Mouse (Mus musculus) stomach, embryonic 14.5 days (tissue): ENCODE data around the gene Haghl. TPM values are rescaled to one million over a fixed set of nuclear protein-coding genes. Genes with fewer than 3 reads are reported as not detected.

Experiments
- ATAC-seq: fragments of 200-750 bp; cut with Nextera tagmentation; 2 replicates; pipeline ENCODE4 v1.8.0; 2017; ENCODE audit warnings: low read depth, moderate TSS enrichment; ENCODE audit not compliant: insufficient number of reproducible peaks, insufficient read depth, low FRiP score
- H3K27ac ChIP-seq: fragments of 300-500 bp; sonication (generic); 2 replicates; pipeline ENCODE4 v1.5.1; 2014; ENCODE audit warnings: mild to moderate bottlenecking, low read length, moderate library complexity, mixed read lengths
- H3K27me3 ChIP-seq: fragments of 300-500 bp; sonication (generic); 2 replicates; pipeline ENCODE4 v1.6.1; 2014; ENCODE audit warnings: low read length, control low read depth, mixed read lengths; ENCODE audit not compliant: control insufficient read depth, insufficient read depth
- H3K36me3 ChIP-seq: fragments of 300-500 bp; sonication (generic); 2 replicates; pipeline ENCODE4 v1.6.1; 2014; ENCODE audit warnings: mild to moderate bottlenecking, control low read depth, low read length, moderate library complexity, mixed read lengths; ENCODE audit not compliant: control insufficient read depth, insufficient read depth
- H3K4me1 ChIP-seq: fragments of 300-500 bp; sonication (generic); 2 replicates; pipeline ENCODE4 v1.6.1; 2014; ENCODE audit warnings: low read length, control low read depth, mixed read lengths; ENCODE audit not compliant: control insufficient read depth, insufficient read depth
- H3K4me2 ChIP-seq: fragments of 300-500 bp; sonication (generic); replicated peaks from 2 replicates; pipeline ENCODE4 v1.6.1; 2014; ENCODE audit warnings: low read depth, low read length, control low read depth
- H3K4me3 ChIP-seq: fragments of 300-500 bp; sonication (generic); 2 replicates; pipeline ENCODE4 v1.5.1; 2014; ENCODE audit warnings: low read depth, low read length, control low read depth
- H3K9ac ChIP-seq: fragments of 300-500 bp; sonication (generic); replicated peaks from 2 replicates; pipeline ENCODE4 v1.6.1; 2014; ENCODE audit warnings: low read depth, mild to moderate bottlenecking, control low read depth, low read length, moderate library complexity, mixed read lengths
- H3K9me3 ChIP-seq: fragments of 300-500 bp; sonication (generic); 2 replicates; pipeline ENCODE4 v1.6.1; 2016; ENCODE audit warnings: low read depth, low read length, control low read depth; ENCODE audit not compliant: control insufficient read depth
- WGBS: fragments of 180-500 bp; shearing (Covaris S2); extraction: QIAGEN DNeasy Blood & Tissue Kit; methylation state at CpG from one replicate; pipeline ENCODE4 v1.1.7; 2014; 5-methylcytosine and 5-hydroxymethylcytosine counted together
- polyA plus RNA-seq: library from polyadenylated mRNA; unstranded; fragments of >200 nt; fragmentation: Nextera tagmentation; extraction: Ambion mirVana; gene quantifications from 2 replicates; pipeline ENCODE4 v1.2.1, GENCODE M21; 2014

Haghl gene
- polyA plus RNA-seq, 1 experiment from 2014 or later: 76.9 TPM

GRCm38 (mm10) chr17:25830200-25830753 lies 44.8 kb upstream of the Haghl start:
- no peak for ATAC-seq
- H3K36me3 ChIP-seq: peaks cover 38% of the 10 kb centered on the region
- H3K9me3 ChIP-seq: no peaks in the 10 kb centered on the region
- no peak overlapping the region for H3K9ac ChIP-seq
- peak overlapping the region; percentile 91 for H3K4me2 ChIP-seq
- WGBS: 77% methylated on average over 4 of the region's 4 CpGs
- H3K27ac ChIP-seq: no peak overlapping the region
- no peak overlapping the region for H3K4me3 ChIP-seq
- H3K27me3 ChIP-seq: no peaks in the 10 kb centered on the region
- H3K4me1 ChIP-seq: peaks cover 38% of the 10 kb centered on the region

GRCm38 (mm10) chr17:25829558-25830017 lies 44.1 kb upstream of the Haghl start:
- 30% methylated on average over 8 of the region's 8 CpGs for WGBS
- Histone ChIP-seq H3K36me3 (peaks cover 34% of the 10 kb centered on the region), H3K27me3 (no peaks in the 10 kb centered on the region), H3K9me3 (no peaks in the 10 kb centered on the region), H3K4me3 (peak overlapping the region; percentile 59), H3K4me1 (peaks cover 35% of the 10 kb centered on the region), H3K27ac (peak overlapping the region; percentile 88), H3K4me2 (peak overlapping the region; percentile 91), H3K9ac (peak overlapping the region; percentile 60)
- no peak for ATAC-seq

- Histone ChIP-seq H3K36me3 (peaks cover 34% of the 10 kb centered on the region), H3K27ac (peak within 1 kb of the TSS; percentile 88), H3K27me3 (no peaks in the 10 kb centered on the region), H3K4me1 (peaks cover 35% of the 10 kb centered on the region), H3K9ac (peak within 1 kb of the TSS; percentile 60), H3K9me3 (no peaks in the 10 kb centered on the region), H3K4me3 (peak within 1 kb of the TSS; percentile 59), H3K4me2 (peak within 1 kb of the TSS; percentile 91)
- ATAC-seq: peak; percentile 25; the same call in 1 of the 2 replicates
- under 1% methylated on average over 32 of the region's 32 CpGs for WGBS
These were observed 43.5 kb upstream of the Haghl start, which contains the start of gene Jmjd8 for GRCm38 (mm10) chr17:25828712-25829557. Gene Jmjd8, plus strand, starts transcription at chr17:25828867.

- H3K36me3 ChIP-seq: peaks cover 34% of the 10 kb centered on the region
- H3K9me3 ChIP-seq: no peaks in the 10 kb centered on the region
- H3K4me3 ChIP-seq: peak overlapping the region; percentile 59
- H3K4me1 ChIP-seq: peaks cover 36% of the 10 kb centered on the region
- no peaks in the 10 kb centered on the region for H3K27me3 ChIP-seq
- no peak for ATAC-seq
- H3K4me2 ChIP-seq: peak overlapping the region; percentile 91
- no peak overlapping the region for H3K9ac ChIP-seq
- peak overlapping the region; percentile 88; the same call in 1 of the 2 replicates for H3K27ac ChIP-seq
- WGBS: 80% methylated on average over 8 of the region's 8 CpGs
These were observed 42.7 kb upstream of the Haghl start for GRCm38 (mm10) chr17:25828223-25828594.

- 90% methylated on average over 20 of the region's 22 CpGs for WGBS
- Histone ChIP-seq H3K4me2 (no peak overlapping the region), H3K27me3 (no peaks in the 10 kb centered on the region), H3K36me3 (peaks cover 34% of the 10 kb centered on the region), H3K27ac (no peak overlapping the region), H3K9ac (no peak overlapping the region), H3K9me3 (no peaks in the 10 kb centered on the region), H3K4me1 (peaks cover 36% of the 10 kb centered on the region), H3K4me3 (no peak overlapping the region; the same call in 1 of the 2 replicates)
- no peak for ATAC-seq
These were observed 42.2 kb upstream of the Haghl start for GRCm38 (mm10) chr17:25827546-25828222.

GRCm38 (mm10) chr17:25827011-25827410 lies 41.5 kb upstream of the Haghl start:
- Histone ChIP-seq H3K4me2 (no peak overlapping the region), H3K9me3 (no peaks in the 10 kb centered on the region), H3K4me1 (peaks cover 36% of the 10 kb centered on the region), H3K27me3 (no peaks in the 10 kb centered on the region), H3K36me3 (peaks cover 34% of the 10 kb centered on the region), H3K9ac (no peak overlapping the region), H3K27ac (no peak overlapping the region), H3K4me3 (no peak overlapping the region)
- ATAC-seq: no peak
- WGBS: 94% methylated on average over 13 of the region's 13 CpGs

- 95% methylated on average over 27 of the region's 27 CpGs for whole genome bisulfite sequencing
- Histone ChIP-seq H3K4me2 (no peak overlapping the region), H3K9me3 (no peaks in the 10 kb centered on the region), H3K27me3 (no peaks in the 10 kb centered on the region), H3K9ac (no peak overlapping the region), H3K27ac (no peak overlapping the region), H3K4me1 (peaks cover 29% of the 10 kb centered on the region), H3K36me3 (peaks cover 29% of the 10 kb centered on the region), H3K4me3 (no peak overlapping the region)
- ATAC-seq: no peak
These were observed 40.6 kb upstream of the Haghl start for GRCm38 (mm10) chr17:25825984-25826570.

- 87% methylated on average over 6 of the region's 6 CpGs for WGBS
These were observed 39.8 kb upstream of the Haghl start for GRCm38 (mm10) chr17:25825311-25825710.

More at GRCm38 (mm10) chr17:25825311-25825710, 39.8 kb upstream of the Haghl start:
- no peak for ATAC-seq
- Histone ChIP-seq H3K36me3 (peaks cover 23% of the 10 kb centered on the region), H3K9me3 (no peaks in the 10 kb centered on the region), H3K27ac (no peak overlapping the region), H3K27me3 (peaks cover 2% of the 10 kb centered on the region; the same call in 1 of the 2 replicates), H3K4me1 (peaks cover 25% of the 10 kb centered on the region), H3K9ac (no peak overlapping the region), H3K4me2 (no peak overlapping the region; the same call in 1 of the 2 replicates), H3K4me3 (no peak overlapping the region)
